Mouse (Mus musculus) lung, adult 2 months (tissue): ENCODE measurements at regions not wholly inside any gene's neighbourhood (a gene's known extent, or its start where the extent isn't known, plus 50 kb on each side); places are given as distances from the start of the nearest gene placed in this dataset.

ENCODE experiments used
- CTCF ChIP-seq: fragments of 200-500 bp; IDR thresholded peaks from 2 replicates; pipeline ENCODE4 v1.5.1; 2011; ENCODE audit warnings: mild to moderate bottlenecking, low read length, control low read depth; ENCODE audit not compliant: insufficient read depth
- POLR2A ChIP-seq: fragments of 200-500 bp; IDR thresholded peaks from 2 replicates; pipeline ENCODE4 v1.6.1; 2011; ENCODE audit warnings: low read depth, mild to moderate bottlenecking, control low read depth, low read length, borderline replicate concordance; ENCODE audit errors: extremely low read depth

DNA sequence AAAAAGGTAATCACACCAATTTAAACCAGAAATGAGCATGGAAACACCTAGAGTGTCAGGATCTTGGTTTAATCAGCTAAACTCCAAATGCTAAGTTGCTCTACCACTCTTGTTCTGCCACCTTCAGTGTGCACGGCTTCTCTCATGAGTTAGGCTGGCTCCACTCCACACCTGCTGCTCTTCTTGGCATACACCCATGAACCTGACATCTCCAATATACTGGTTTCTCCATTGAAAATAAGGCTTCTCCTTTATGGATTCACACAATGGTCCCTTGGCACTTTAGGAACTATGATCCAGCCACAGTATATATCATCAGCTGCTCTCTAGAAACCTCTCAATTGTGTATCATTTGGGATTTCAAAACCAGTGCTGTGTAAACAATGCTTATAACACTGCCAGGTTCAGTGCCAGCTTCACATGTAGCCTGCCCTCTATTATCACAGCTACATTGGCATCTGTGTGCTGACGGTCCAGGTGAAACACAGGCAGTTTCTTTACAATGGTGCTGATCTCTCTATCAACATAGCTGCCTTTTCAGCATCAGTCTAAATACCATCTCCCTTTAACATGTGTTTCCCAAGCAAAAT lies 579.6 kb downstream of the Cenpc1 start:
- no peak for TF ChIP-seq POLR2A
- no peak for TF ChIP-seq CTCF
